Mouse (Mus musculus) midbrain, embryonic 16.5 days (tissue): ENCODE results near the gene Med31. TPM values are rescaled to one million over a fixed set of nuclear protein-coding genes. Genes with fewer than 3 reads are reported as not detected.

Source experiments
- polyA plus RNA-seq: library from polyadenylated mRNA; unstranded; fragments of >200 nt; fragmentation: Nextera tagmentation; extraction: Ambion mirVana; gene quantifications from 2 replicates; pipeline ENCODE4 v1.2.1, GENCODE M21; 2015

Med31 gene
- polyA plus RNA-seq, 1 experiment from 2014 or later, result 53.2 TPM

Other genes with a start within 250 kb of the Med31 start
- gene Aipl1, start 178.1 kb downstream of the Med31 start, polyA plus RNA-seq, result 0.34 and 0.65 TPM in 2 replicates
- gene Pimreg, start 173.6 kb downstream of the Med31 start, polyA plus RNA-seq, result 19.4 and 24.5 TPM in 2 replicates
- gene Pitpnm3, start 79.8 kb downstream of the Med31 start, polyA plus RNA-seq, result 5.4 and 6.1 TPM in 2 replicates
- 1.7 and 1.9 TPM in 2 replicates for gene Gm43951, start 8.8 kb downstream of the Med31 start, polyA plus RNA-seq
- gene 4933427D14Rik, start 8.1 kb downstream of the Med31 start, polyA plus RNA-seq, result 18.4 and 26.0 TPM in 2 replicates
- 137 and 145 TPM in 2 replicates for gene Txndc17, start 8.0 kb downstream of the Med31 start, polyA plus RNA-seq
- gene Slc13a5, start 51.6 kb upstream of the Med31 start, polyA plus RNA-seq, result 2.5 and 2.6 TPM in 2 replicates
- gene Xaf1, start 86.0 kb upstream of the Med31 start, polyA plus RNA-seq, result 1.0 and 2.2 TPM in 2 replicates
- not detected in 2 replicates for gene Fbxo39, start 98.9 kb upstream of the Med31 start, polyA plus RNA-seq
- 11.1 and 13.5 TPM in 2 replicates for gene Tekt1, start 146.8 kb upstream of the Med31 start, polyA plus RNA-seq
- gene Smtnl2, start 196.1 kb upstream of the Med31 start, polyA plus RNA-seq, result 10.3 and 12.2 TPM in 2 replicates
- not detected in 2 replicates for gene Ggt6, start 219.9 kb upstream of the Med31 start, polyA plus RNA-seq
- gene Mybbp1a, start 225.8 kb upstream of the Med31 start, polyA plus RNA-seq, result 61.1 and 67.6 TPM in 2 replicates